Mouse (Mus musculus) cerebellum, adult 11-12 months (tissue): ENCODE results near the gene Tes3-ps.

Experiments used
- DNase-seq: peaks from one replicate; pipeline ENCODE4 v3.0.0; 2022

Gene Tes3-ps

GRCm38 (mm10) chr13:49492376-49493368, at the start of gene Tes3-ps:
Gene Tes3-ps, plus strand, starts transcription at chr13:49493318.
- DNase-seq: no peak

DNA sequence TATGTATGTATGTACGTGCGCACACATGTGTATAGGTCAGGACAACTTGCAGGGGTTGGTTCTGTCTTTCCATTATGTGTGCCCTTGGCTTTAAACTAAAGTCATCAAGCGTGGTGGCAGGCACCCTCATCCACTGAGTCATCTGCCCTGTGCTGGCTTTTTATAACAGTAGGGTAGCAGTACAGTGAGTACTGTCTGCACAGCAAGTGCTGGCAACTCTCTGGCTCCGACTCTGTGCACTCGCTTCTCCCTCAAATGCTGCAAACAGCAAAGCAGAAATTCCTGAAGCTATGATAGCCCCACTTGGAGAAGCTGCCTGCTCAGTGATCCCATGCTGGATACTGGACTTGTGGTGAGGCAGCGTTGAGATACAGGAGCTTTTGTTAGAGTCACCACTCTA, 48.7 kb upstream of the Tes3-ps start:
- no peak for DNase-seq

DNA sequence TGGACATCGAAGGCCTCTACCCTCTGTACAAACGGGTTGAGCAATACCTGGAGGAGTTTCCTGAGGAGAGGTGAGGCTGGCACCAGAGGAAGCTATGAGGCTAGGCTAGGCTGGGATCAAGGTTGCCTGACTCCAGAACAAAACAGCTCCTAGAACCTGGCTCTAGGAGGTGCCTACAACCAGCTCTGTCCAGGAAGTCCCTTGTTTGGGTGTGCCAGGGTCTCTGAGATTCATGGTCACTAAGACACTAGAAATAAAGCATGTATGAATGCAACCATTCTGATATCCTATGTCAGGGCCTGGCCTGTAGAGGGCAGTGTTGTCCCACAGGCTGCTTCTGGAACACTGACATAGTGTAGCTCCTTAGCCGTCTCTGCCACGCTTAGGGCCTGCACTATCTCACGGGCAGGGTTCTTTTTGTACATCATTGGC, 43.8 kb upstream of the Tes3-ps start:
- DNase-seq: peak; percentile 56

DNA sequence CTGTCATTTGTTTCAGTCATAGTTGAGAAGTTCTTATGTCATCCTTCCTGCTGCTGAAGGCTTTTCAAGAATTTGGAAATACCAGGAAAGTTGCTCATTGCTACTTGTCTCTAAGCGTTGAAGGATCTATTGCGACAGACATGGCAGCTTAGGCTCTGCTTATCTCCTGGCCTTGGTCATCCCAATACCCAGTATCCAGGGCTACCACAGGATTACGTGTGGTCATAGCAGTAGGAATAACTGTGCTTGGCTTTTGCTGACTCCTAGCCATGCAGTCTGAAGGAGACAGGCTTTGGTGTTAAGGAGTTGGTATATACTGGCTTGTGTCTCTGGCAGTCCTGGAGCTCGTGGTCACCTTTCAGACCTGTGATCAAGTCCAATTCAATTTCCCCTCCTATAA, 32.8 kb upstream of the Tes3-ps start:
- no peak for DNase-seq

GRCm38 (mm10) chr13:49460692-49461414, 32.3 kb upstream of the Tes3-ps start:
- no peak for DNase-seq

DNA sequence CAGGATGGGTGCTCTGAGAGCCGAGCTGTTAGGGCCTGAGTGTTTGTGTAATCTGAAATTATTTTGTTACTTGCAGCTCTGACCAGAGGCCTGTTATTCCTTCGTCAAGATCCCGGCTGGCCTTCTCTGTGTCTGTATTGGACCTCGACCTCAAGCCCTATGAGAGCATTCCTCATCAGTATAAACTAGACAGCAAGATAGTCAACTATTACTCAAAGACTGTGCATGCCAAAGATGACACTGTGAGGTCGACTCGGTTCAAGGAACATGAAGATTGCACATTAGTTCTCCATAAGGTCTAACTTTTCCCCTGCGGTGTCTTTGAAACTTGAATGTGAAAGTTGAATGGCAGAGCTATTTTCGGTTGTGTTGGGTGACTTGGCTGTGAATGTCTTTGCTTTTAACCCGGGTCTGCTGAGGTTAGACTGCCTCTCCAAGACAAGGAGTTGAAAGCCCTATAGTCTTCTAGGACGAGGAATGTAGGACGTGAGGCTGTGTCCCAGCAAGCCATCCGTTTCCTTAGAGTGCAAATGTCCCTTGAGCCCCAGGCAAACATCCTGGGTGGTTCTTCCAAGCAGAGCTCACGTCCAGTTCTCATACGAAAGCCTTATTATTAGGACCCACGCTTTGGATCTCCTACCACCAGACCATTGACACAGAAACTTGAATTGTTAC, 31.5 kb upstream of the Tes3-ps start:
- DNase-seq: no peak

DNA sequence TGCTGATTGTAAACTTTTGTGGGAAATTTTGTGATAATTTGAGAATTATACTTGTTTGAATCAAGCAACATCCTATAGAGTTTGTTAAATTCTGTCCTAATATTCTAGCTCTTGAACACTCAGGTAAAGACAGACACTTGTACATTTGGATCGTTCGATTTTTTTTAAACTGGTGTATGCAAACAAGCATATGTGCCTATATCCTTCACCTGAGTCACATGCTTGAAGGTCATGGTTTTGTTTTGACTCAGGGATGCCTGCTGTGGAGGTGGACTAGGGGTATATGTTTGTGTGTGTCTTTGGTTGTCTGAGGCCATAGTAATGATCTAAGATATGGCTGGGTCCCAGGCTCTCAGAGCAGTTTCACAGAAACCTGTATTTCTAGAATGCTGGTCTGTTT, 30.2 kb upstream of the Tes3-ps start:
- DNase-seq: no peak

DNA sequence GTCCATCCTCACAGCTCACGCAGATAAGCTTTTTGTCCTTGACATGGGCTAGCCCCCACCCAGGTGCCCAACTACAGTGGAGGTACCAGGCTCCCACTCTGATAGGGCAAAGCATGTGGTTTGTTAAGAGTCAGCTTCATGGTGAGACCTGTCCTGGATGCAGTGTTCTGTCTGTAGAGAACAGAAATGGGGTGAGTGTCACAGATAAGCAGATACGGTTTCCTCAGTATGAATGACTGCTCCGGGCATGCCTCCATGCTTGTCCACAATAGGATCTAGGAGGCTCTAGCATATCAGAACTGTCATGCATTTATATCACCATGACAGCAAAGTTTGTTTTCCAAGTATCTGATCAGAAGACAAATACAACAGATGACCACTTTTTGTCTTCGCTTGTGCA, 27.2 kb upstream of the Tes3-ps start:
- no peak for DNase-seq

DNA sequence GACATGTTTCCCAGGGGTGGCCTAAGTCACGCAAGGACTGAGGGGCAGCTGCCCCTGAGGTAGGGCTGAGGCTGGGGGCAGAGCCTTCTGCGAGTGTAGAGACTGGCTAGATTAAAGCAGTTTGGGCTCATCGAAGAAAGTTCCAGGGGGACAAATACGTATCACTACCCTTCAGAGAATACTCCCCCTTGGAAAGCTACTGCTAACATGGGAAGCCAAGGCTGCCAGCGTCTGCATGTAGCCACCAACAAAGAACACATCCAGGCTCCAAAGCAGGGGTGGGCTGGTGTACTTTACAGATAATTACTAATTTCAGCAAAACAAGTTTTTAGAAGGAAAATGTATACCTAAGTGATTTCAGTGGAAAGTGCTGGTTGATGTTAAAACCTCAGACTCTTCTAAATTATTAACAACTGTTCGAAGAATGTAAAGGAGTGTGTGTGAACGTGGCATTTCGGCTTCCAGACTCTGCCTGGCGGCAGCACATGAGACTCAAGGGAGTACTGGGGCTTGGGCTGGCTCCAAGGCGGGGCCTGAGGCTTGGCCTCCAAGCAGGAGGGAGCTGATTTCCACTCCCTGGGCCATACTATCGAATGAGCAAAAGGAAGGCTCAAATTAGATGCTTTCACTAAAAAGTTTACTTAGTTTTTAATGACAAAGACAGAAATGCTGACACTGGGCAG, 26.6 kb upstream of the Tes3-ps start:
- no peak for DNase-seq

DNA sequence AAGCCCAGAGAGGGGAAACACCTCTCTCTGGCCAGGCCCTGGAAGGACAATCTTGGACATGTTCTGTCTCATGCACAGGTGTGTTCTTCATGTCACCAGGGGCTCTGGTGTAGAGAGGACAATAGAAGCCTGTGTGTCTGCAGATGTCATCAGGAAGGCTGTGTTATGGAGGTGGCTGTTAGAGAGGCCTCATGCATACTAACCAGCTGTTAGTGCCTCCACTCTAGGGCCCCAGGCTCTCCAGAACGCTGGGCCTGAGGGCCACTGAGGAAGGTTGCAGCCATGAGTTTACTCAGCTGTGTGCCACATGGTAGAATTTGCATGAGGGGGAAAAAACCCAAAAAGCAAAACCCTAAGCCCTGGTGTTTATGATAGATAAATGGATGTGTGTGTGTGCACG, 25.5 kb upstream of the Tes3-ps start:
- DNase-seq: no peak

DNA sequence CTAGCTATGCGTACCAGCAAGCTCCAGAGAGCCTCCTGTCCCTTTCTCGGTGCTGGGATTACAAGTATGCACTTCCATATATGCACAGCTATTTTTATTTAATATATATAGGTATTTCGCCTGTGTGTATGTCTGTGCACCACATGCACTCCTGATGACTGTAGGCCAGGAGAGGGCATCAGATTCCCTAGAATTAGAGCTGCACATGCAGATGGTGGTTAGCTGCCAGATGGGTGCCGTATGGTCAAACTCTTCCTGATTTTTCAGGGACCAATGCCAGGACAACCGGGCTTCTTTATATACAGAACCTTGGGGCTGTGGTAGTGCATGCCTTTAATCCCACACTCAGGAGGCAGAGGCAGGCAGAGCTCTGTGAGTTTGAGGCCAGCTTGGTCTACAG, 24.1 kb upstream of the Tes3-ps start:
- DNase-seq: no peak

DNA sequence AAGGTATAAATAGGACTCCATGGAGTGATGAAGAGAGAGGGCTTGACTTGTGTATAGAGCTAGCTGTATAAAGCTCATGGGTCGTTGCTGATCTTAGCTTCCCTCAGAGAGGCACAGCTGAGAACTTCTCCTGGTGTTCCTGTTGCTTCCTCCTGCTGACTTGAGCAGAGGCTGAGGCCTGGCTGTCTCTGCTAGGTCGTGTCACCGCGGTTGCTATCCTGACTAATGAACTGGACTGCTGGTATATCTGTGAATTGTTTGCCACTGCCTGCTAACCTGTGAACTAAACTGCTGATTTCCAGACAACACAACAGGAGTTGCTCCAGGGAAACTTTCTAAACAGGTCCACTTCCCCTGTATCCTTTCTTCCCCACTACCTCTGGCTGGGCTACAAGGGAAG, 22.8 kb upstream of the Tes3-ps start:
- DNase-seq: no peak

- DNase-seq: no peak
Observed at GRCm38 (mm10) chr13:49470806-49471205, 22.3 kb upstream of the Tes3-ps start.

GRCm38 (mm10) chr13:49471981-49472675, 21.0 kb upstream of the Tes3-ps start:
- no peak for DNase-seq

DNA sequence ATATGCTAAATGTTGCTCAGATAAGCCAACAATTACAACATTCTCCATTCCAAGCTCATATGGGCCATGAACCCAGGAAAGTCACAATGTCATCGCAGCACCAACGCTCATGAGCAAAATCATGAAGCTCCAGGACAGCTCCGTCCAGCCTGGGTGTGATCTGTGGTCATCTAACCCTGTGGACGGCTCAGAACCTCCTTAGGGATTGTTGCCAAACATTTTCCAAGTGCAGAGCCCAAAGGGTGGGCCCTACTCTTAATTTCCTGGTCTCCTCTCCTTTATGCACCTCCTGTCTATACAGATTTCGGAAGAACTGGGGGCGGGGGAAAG, 20.5 kb upstream of the Tes3-ps start:
- no peak for DNase-seq

- no peak for DNase-seq
Observed at GRCm38 (mm10) chr13:49477887-49478286, 15.2 kb upstream of the Tes3-ps start.

DNA sequence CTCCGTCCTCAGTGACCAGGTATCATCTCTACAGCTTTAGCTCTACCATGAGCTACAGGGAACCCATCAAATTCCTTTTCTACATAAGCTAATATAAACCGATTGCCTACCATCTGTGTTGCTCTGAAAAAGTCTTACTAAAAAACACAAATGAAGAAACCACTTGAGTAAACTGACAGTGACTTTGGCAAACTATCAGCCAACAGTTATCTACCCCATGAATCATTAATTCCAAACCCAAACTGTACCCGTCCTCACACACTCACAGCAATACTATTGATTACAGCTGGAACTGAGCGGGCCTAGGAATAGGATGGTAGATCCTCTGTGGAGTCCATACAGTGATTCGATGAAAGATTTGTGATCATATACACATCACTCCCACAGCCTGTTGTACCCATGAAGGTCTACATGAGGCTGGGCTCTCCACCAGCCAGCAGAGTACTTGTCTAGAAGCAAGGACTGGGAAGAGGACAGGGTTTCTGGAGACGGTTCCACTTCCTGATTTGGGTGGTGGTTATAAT, 14.2 kb upstream of the Tes3-ps start:
- no peak for DNase-seq

DNA sequence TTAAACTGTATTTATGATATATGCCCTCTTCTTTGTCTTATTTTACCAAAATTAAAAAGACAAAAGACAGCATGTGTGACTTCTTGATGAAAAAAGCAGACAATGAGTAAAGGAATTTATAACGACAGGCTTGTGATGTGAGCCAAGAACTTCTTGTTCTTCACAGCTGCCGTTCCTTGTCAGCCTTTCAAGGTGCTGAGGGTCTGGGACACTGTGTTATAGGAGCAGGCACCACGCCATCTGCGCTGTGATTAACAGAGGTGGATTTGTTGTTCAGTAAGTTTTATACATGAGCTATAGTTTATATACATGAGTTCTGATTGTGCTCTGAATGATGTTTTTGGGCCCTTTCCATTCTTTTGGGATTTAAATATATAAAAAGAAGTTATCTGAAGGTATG, 13.7 kb upstream of the Tes3-ps start:
- DNase-seq: no peak

- DNase-seq: peak; percentile 62
Observed at GRCm38 (mm10) chr13:49480057-49480456, 13.1 kb upstream of the Tes3-ps start.

DNA sequence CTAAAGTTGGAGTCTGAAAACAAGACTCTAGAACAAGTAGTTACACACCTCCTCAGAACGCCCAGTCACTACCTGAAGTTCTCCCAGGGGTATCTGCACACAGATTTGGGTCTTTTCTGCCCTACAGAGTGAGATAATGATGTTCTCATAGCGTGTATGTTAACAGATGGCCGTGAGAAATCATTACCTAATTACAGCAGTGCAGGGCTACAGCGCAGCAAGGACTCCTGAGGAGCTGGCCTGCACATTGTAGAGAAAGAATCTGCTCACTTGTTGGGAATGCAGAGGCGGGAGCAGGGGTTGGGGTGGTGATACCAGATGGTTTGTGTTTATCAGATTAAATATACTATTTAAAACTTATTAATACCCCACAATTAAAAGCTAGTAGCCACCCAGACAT, 12.6 kb upstream of the Tes3-ps start:
- peak; percentile 45 for DNase-seq

- DNase-seq: no peak
Observed at GRCm38 (mm10) chr13:49485388-49485787, 7.7 kb upstream of the Tes3-ps start.

- no peak for DNase-seq
Observed at GRCm38 (mm10) chr13:49504510-49504909, 11.4 kb downstream of the Tes3-ps start, which contains the start of gene Ecm2. Gene Ecm2, plus strand, starts transcription at chr13:49504810.
